Mouse (Mus musculus): ENCODE measurements around the gene Pla2g16.

- no peak for TF ChIP-seq CTCF (IDR thresholded peaks at IDR 0.05; ENCODE audit: low read depth)
- TF ChIP-seq EP300 (optimal IDR thresholded peaks at IDR 0.05): no peak
These were observed 47.8 kb downstream of the Pla2g16 start for GRCm38 (mm10) chr19:7605013-7605412.
